Mouse (Mus musculus): Measurements from ENCODE around the gene Actg2.

DNA sequence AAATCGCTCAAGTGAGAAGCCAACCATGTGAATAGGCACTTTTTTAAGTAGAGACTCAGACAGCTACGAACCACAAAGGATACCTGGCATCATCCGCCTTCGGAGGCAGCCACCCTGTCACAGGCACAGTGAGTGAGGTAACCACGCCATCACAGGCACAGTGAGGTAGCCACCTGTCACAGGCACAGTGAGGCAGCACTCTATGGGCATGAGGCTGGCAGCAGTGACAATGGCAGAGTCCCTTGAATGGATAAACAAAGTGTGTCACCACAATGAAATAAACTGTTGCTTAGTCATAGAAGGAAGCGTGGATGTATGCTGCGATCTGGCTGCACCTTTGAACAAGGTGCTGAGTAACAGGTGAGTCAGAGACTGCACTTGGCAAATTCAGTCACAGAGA is 57.4 kb downstream of the Actg2 start:
- TF ChIP-seq GATA1 (IDR thresholded peaks at IDR 0.05; ENCODE audit: borderline replicate concordance, low read length) = no peak
- no peak for TF ChIP-seq FLI1 (IDR thresholded peaks at IDR 0.05; ENCODE audit: low read length)
